Mouse (Mus musculus) common myeloid progenitor, adult 5-6 weeks (primary cell): ENCODE results near the gene Llph. TPM values are rescaled to one million over a fixed set of nuclear protein-coding genes. Genes with fewer than 3 reads are reported as not detected.
"Not testable (repeated sequence)": the region's sequence is repeated elsewhere in the genome, so short reads cannot be mapped to it uniquely, and the experiment has no call there.

Experiments used
- ATAC-seq: replicated peaks from 2 replicates; pipeline ENCODE4 v1.8.0; 2016; ENCODE audit warnings: low read depth, mild to moderate bottlenecking, moderate TSS enrichment, inconsistent platforms; ENCODE audit not compliant: poor library complexity, severe bottlenecking
- total RNA-seq: library from RNA; stranded (forward); fragments of 200-1000, 187-1606 nt; gene quantifications from 2 replicates; pipeline ENCODE4 v1.2.3, GENCODE M21; 2017

Llph gene
- total RNA-seq, 1 experiment from 2014 or later = 108 TPM

GRCm38 (mm10) chr10:120217099-120217498 is 9.8 kb upstream of the Llph start:
- not testable (repeated sequence) for ATAC-seq

- ATAC-seq = no peak
Observed at GRCm38 (mm10) chr10:120218996-120219395, 7.9 kb upstream of the Llph start.

GRCm38 (mm10) chr10:120219578-120220359 is 7.1 kb upstream of the Llph start:
- peak; percentile 98 for ATAC-seq

- ATAC-seq = no peak
Observed at GRCm38 (mm10) chr10:120220776-120221175, 6.1 kb upstream of the Llph start.

GRCm38 (mm10) chr10:120231718-120232117 is 4.8 kb downstream of the Llph start:
- ATAC-seq = peak; percentile 53

- peak; percentile 64 for ATAC-seq
Observed at GRCm38 (mm10) chr10:120233655-120234367, 6.9 kb downstream of the Llph start.

- ATAC-seq = no peak
Observed at GRCm38 (mm10) chr10:120236855-120237254, 10.0 kb downstream of the Llph start.

GRCm38 (mm10) chr10:120238241-120238640 is 11.4 kb downstream of the Llph start:
- ATAC-seq = no peak

- no peak for ATAC-seq
Observed at GRCm38 (mm10) chr10:120239476-120239875, 12.6 kb downstream of the Llph start.

GRCm38 (mm10) chr10:120242421-120242820 is 15.6 kb downstream of the Llph start:
- ATAC-seq = no peak

GRCm38 (mm10) chr10:120245681-120246080 is 18.8 kb downstream of the Llph start:
- ATAC-seq = no peak

- ATAC-seq = peak; percentile 97
Observed at GRCm38 (mm10) chr10:120246994-120247750, 20.3 kb downstream of the Llph start.

- no peak for ATAC-seq
Observed at GRCm38 (mm10) chr10:120250911-120251683, 24.2 kb downstream of the Llph start.

- no peak for ATAC-seq
Observed at GRCm38 (mm10) chr10:120251791-120252190, 24.9 kb downstream of the Llph start.

GRCm38 (mm10) chr10:120252800-120253199 is 25.9 kb downstream of the Llph start:
- peak; percentile 55 for ATAC-seq

GRCm38 (mm10) chr10:120257231-120257630 is 30.4 kb downstream of the Llph start:
- ATAC-seq = peak; percentile 78

GRCm38 (mm10) chr10:120267790-120268189 is 40.9 kb downstream of the Llph start:
- ATAC-seq = no peak

GRCm38 (mm10) chr10:120269946-120270345 is 43.1 kb downstream of the Llph start:
- no peak for ATAC-seq

GRCm38 (mm10) chr10:120270777-120271176 is 43.9 kb downstream of the Llph start:
- ATAC-seq = peak; percentile 74

- 0 out of 2 replicates have a peak, but pooled peaks have one; percentile 27 for ATAC-seq
Observed at GRCm38 (mm10) chr10:120271318-120271717, 44.4 kb downstream of the Llph start.
